Mouse (Mus musculus): Measurements from ENCODE around the gene Tmco5. TPM values are rescaled to one million over a fixed set of nuclear protein-coding genes. Genes with fewer than 3 reads are reported as not detected.

Gene Tmco5
- polyA plus RNA-seq, 1 experiment from 2014 or later, result not detected

GRCm38 (mm10) chr2:116852249-116852648 lies 26.2 kb upstream of the Tmco5 start:
- Histone ChIP-seq H3K27ac (ENCODE audit: low read depth) (no peak overlapping the region), H3K4me1 (ENCODE audit: insufficient read depth) (no peaks in the 10 kb centered on the region), H3K4me3 (ENCODE audit: low read depth, low read length) (no peak overlapping the region), H3K27me3 (ENCODE audit: insufficient read depth, low read length) (no peaks in the 10 kb centered on the region), H3K4me2 (ENCODE audit: low read depth, low read length) (no peak overlapping the region), H3K9me3 (ENCODE audit: low read length) (no peaks in the 10 kb centered on the region), H3K9ac (replicated peaks) (no peak overlapping the region), H3K36me3 (replicated peaks; ENCODE audit: insufficient read depth, low read length) (no peaks in the 10 kb centered on the region)
- WGBS (ENCODE audit: insufficient replicate concordance), result 63% methylated on average over 5 of the region's 5 CpGs
- DNase-seq (no peak), ATAC-seq (no peak)
- TF ChIP-seq CTCF (IDR thresholded peaks at IDR 0.05; ENCODE audit: low read depth) (no peak), EP300 (IDR thresholded peaks at IDR 0.05; ENCODE audit: low read depth) (no peak)

- H3K4me1 ChIP-seq (ENCODE audit: insufficient read depth), result no peaks in the 10 kb centered on the region
- TF ChIP-seq EP300 (IDR thresholded peaks at IDR 0.05; ENCODE audit: low read depth), result no peak
- no peak for ATAC-seq
- no peaks in the 10 kb centered on the region for H3K9me3 ChIP-seq (ENCODE audit: low read length)
- H3K4me2 ChIP-seq (ENCODE audit: low read depth, low read length), result no peak overlapping the region
- no peaks in the 10 kb centered on the region for H3K27me3 ChIP-seq (ENCODE audit: insufficient read depth, low read length)
- no peak for DNase-seq
- H3K4me3 ChIP-seq (ENCODE audit: low read depth, low read length), result no peak overlapping the region
- no peak overlapping the region for H3K9ac ChIP-seq (replicated peaks)
- WGBS (ENCODE audit: insufficient replicate concordance), result 73% methylated on average over 6 of the region's 6 CpGs
- H3K36me3 ChIP-seq (replicated peaks; ENCODE audit: insufficient read depth, low read length), result no peaks in the 10 kb centered on the region
- no peak overlapping the region for H3K27ac ChIP-seq (ENCODE audit: low read depth)
Observed at GRCm38 (mm10) chr2:116858703-116859102, 19.8 kb upstream of the Tmco5 start.

DNA sequence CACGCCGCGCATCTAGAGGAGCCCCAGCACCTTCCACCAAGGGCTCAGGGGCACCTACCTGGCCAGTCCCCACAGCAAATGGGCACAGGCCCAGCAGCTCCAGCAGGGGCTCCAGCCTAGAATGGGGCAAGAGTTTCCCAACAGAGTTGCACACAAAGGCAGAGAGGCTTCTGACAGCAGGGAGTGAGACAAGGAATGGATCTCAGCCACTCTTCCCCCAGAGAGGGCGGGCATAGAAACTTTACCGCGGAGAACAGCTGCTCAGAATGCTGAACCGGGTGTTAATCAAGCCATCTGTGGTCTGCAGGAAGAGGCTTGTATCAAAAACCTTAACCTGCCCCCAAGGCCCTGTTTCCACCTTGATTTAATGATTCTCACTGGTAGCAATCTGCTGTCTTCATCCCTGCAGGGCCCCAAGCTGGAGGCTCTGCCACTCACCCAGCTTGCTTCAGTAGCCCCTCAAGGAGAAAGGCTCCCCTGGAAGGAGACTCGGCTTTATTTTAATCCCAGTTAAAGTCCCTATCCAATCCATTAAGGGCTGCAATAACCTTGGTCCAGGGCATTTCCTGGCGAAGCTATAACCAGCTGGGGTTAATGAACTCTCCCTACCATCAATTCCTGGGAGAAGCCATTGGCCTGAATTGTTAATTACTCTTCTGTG lies 1.4 kb upstream of the Tmco5 start:
- 51% methylated on average over 9 of the region's 9 CpGs for WGBS (ENCODE audit: insufficient replicate concordance)
- DNase-seq (no peak), ATAC-seq (no peak)
- Histone ChIP-seq H3K36me3 (replicated peaks; ENCODE audit: insufficient read depth, low read length) (no peaks in the 10 kb centered on the region), H3K4me3 (ENCODE audit: low read depth, low read length) (no peak overlapping the region), H3K27ac (ENCODE audit: low read depth) (no peak overlapping the region), H3K4me2 (ENCODE audit: low read depth, low read length) (no peak overlapping the region), H3K4me1 (ENCODE audit: insufficient read depth) (no peaks in the 10 kb centered on the region), H3K9ac (replicated peaks) (no peak overlapping the region), H3K9me3 (ENCODE audit: low read length) (no peaks in the 10 kb centered on the region), H3K27me3 (ENCODE audit: insufficient read depth, low read length) (no peaks in the 10 kb centered on the region)
- TF ChIP-seq CTCF (IDR thresholded peaks at IDR 0.05; ENCODE audit: low read depth) (no peak), EP300 (IDR thresholded peaks at IDR 0.05; ENCODE audit: low read depth) (no peak)

DNA sequence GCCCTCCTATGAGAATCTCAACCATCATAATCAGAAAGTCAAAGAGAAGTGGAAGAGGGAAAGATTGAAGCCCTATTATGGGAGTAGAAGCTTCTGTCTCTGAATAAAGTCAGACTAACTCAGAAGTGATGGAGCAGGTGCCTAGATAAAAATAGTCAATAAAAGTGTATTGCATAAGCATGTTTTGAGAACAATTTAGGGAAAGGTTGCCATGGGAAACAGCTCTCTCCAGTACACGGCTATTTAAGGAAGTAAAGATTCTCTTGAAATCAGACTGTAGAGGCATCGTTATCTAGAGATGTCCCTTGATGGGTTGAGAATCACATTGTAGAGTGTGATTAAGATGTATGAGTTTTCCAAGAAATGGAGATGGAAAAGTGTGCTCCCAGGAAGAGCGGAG lies 1.2 kb downstream of the Tmco5 start:
- no peak for TF ChIP-seq CTCF (IDR thresholded peaks at IDR 0.05; ENCODE audit: low read depth)
- TF ChIP-seq EP300 (IDR thresholded peaks at IDR 0.05; ENCODE audit: low read depth), result no peak
- no peaks in the 10 kb centered on the region for H3K36me3 ChIP-seq (replicated peaks; ENCODE audit: insufficient read depth, low read length)
- no peak overlapping the region for H3K27ac ChIP-seq (ENCODE audit: low read depth)
- DNase-seq (no peak), ATAC-seq (no peak)
- no peak overlapping the region for H3K9ac ChIP-seq (replicated peaks)
- H3K4me3 ChIP-seq (ENCODE audit: low read depth, low read length), result no peak overlapping the region
- H3K27me3 ChIP-seq (ENCODE audit: insufficient read depth, low read length), result no peaks in the 10 kb centered on the region
- 65% methylated on average over 3 of the region's 3 CpGs for WGBS (ENCODE audit: insufficient replicate concordance)
- no peaks in the 10 kb centered on the region for H3K9me3 ChIP-seq (ENCODE audit: low read length)
- H3K4me2 ChIP-seq (ENCODE audit: low read depth, low read length), result no peak overlapping the region
- no peaks in the 10 kb centered on the region for H3K4me1 ChIP-seq (ENCODE audit: insufficient read depth)

- DNase-seq, result no peak
- H3K27me3 ChIP-seq (ENCODE audit: insufficient read depth, low read length), result no peaks in the 10 kb centered on the region; the same call in 1 of the 2 replicates
- no peak overlapping the region for H3K9ac ChIP-seq (replicated peaks)
- no peaks in the 10 kb centered on the region for H3K4me1 ChIP-seq (ENCODE audit: insufficient read depth)
- no peaks in the 10 kb centered on the region for H3K36me3 ChIP-seq (replicated peaks; ENCODE audit: insufficient read depth, low read length)
- ATAC-seq, result no peak
- 37% methylated on average over 14 of the region's 14 CpGs for WGBS (ENCODE audit: insufficient replicate concordance)
- no peak overlapping the region for H3K27ac ChIP-seq (ENCODE audit: low read depth)
- no peak overlapping the region for H3K4me2 ChIP-seq (ENCODE audit: low read depth, low read length)
- H3K4me3 ChIP-seq (ENCODE audit: low read depth, low read length), result no peak overlapping the region
- TF ChIP-seq CTCF (IDR thresholded peaks at IDR 0.05; ENCODE audit: low read depth), result no peak
- no peak for TF ChIP-seq EP300 (IDR thresholded peaks at IDR 0.05; ENCODE audit: low read depth)
- H3K9me3 ChIP-seq (ENCODE audit: low read length), result no peaks in the 10 kb centered on the region
Observed at GRCm38 (mm10) chr2:116893316-116893987, 15.0 kb downstream of the Tmco5 start.

- Histone ChIP-seq H3K9me3 (ENCODE audit: low read length) (no peaks in the 10 kb centered on the region), H3K4me2 (ENCODE audit: low read depth, low read length) (peak overlapping the region; percentile 49), H3K4me3 (ENCODE audit: low read depth, low read length) (no peak overlapping the region), H3K36me3 (replicated peaks; ENCODE audit: insufficient read depth, low read length) (no peaks in the 10 kb centered on the region), H3K27ac (ENCODE audit: low read depth) (no peak overlapping the region), H3K4me1 (ENCODE audit: insufficient read depth) (no peaks in the 10 kb centered on the region), H3K9ac (replicated peaks) (no peak overlapping the region), H3K27me3 (ENCODE audit: insufficient read depth, low read length) (no peaks in the 10 kb centered on the region; the same call in 1 of the 2 replicates)
- TF ChIP-seq CTCF (IDR thresholded peaks at IDR 0.05; ENCODE audit: low read depth), result peak; percentile 76
- TF ChIP-seq EP300 (IDR thresholded peaks at IDR 0.05; ENCODE audit: low read depth), result no peak
- WGBS (ENCODE audit: insufficient replicate concordance), result 4% methylated on average over 9 of the region's 9 CpGs
- ATAC-seq (peak; percentile 29; the same call in 1 of the 2 replicates), DNase-seq (peak; percentile 31)
Observed at GRCm38 (mm10) chr2:116893988-116894363, 15.5 kb downstream of the Tmco5 start.

All from liver, postnatal 0 days (tissue).